Mouse (Mus musculus) bone marrow macrophage, adult 2 months (primary cell): ENCODE data around the gene Itsn1. TPM values are rescaled to one million over a fixed set of nuclear protein-coding genes. Genes with fewer than 3 reads are reported as not detected.

Experiments
- H3K27ac ChIP-seq: 2 replicates; pipeline ENCODE4 v1.5.1; 2012; ENCODE audit warnings: low read depth, low read length; ENCODE audit not compliant: insufficient read depth
- H3K4me1 ChIP-seq: 2 replicates; pipeline ENCODE4 v1.6.1; 2012; ENCODE audit warnings: low read length; ENCODE audit not compliant: control insufficient read depth, insufficient read depth
- H3K4me3 ChIP-seq: 2 replicates; pipeline ENCODE4 v1.5.1; 2012; ENCODE audit warnings: mild to moderate bottlenecking, low read length, moderate library complexity; ENCODE audit not compliant: insufficient read depth
- CTCF ChIP-seq: IDR thresholded peaks from 2 replicates; pipeline ENCODE4 v1.5.1; 2012; ENCODE audit warnings: low read depth, mild to moderate bottlenecking, low read length, moderate library complexity
- POLR2A ChIP-seq: IDR thresholded peaks from 2 replicates; pipeline ENCODE4 v1.6.1; 2012; ENCODE audit warnings: mild to moderate bottlenecking, low read depth, low read length, borderline replicate concordance
- polyA plus RNA-seq: library from polyadenylated mRNA; stranded (reverse); fragments of >200 nt; gene quantifications from 2 replicates; pipeline ENCODE4 v1.2.4, GENCODE M21; 2012; ENCODE audit not compliant: missing spikeins, insufficient read depth, insufficient read length

Gene Itsn1
- polyA plus RNA-seq, 1 experiment: 130 TPM

- Histone ChIP-seq H3K4me3 (no peak overlapping the region), H3K4me1 (peaks cover 5% of the 10 kb centered on the region; the same call in 1 of the 2 replicates), H3K27ac (no peak overlapping the region)
- no peak for TF ChIP-seq CTCF
Observed at GRCm38 (mm10) chr16:91954766-91955165, 225.7 kb downstream of the Itsn1 start.

- H3K4me1 ChIP-seq: peaks cover 29% of the 10 kb centered on the region
- no peak for TF ChIP-seq POLR2A
- no peak for TF ChIP-seq CTCF
- peak overlapping the region; percentile 88 for H3K27ac ChIP-seq
Observed at GRCm38 (mm10) chr16:91962204-91962893, 233.3 kb downstream of the Itsn1 start.

GRCm38 (mm10) chr16:91962894-91963555, 233.9 kb downstream of the Itsn1 start:
- peaks cover 29% of the 10 kb centered on the region for H3K4me1 ChIP-seq
- no peak for TF ChIP-seq CTCF
- no peak for TF ChIP-seq POLR2A
- no peak overlapping the region for H3K4me3 ChIP-seq
- peak overlapping the region; percentile 81 for H3K27ac ChIP-seq

More at GRCm38 (mm10) chr16:91962204-91962893, 233.3 kb downstream of the Itsn1 start:
- H3K4me3 ChIP-seq: peak overlapping the region; percentile 33

- Histone ChIP-seq H3K27ac (peak overlapping the region; percentile 63), H3K4me3 (0 out of 2 replicates have a peak overlapping the region, but pooled peaks have one; percentile 14), H3K4me1 (peaks cover 30% of the 10 kb centered on the region)
- TF ChIP-seq POLR2A (no peak), CTCF (no peak)
Observed at GRCm38 (mm10) chr16:91963556-91963900, 234.4 kb downstream of the Itsn1 start.

- TF ChIP-seq POLR2A: no peak
- TF ChIP-seq CTCF: peak; percentile 26; the same call in 1 of the 2 replicates
- peaks cover 38% of the 10 kb centered on the region for H3K4me1 ChIP-seq
- H3K27ac ChIP-seq: peak overlapping the region; percentile 63
- peak overlapping the region; percentile 14 for H3K4me3 ChIP-seq
Observed at GRCm38 (mm10) chr16:91964308-91965178, 235.5 kb downstream of the Itsn1 start.

- no peak overlapping the region for H3K4me3 ChIP-seq
- TF ChIP-seq CTCF (no peak), POLR2A (no peak)
Observed at GRCm38 (mm10) chr16:91968725-91969124, 239.6 kb downstream of the Itsn1 start.

GRCm38 (mm10) chr16:91969516-91970031, 240.5 kb downstream of the Itsn1 start:
- TF ChIP-seq CTCF (no peak), POLR2A (no peak)
- no peak overlapping the region for H3K4me3 ChIP-seq
- H3K4me1 ChIP-seq: peaks cover 25% of the 10 kb centered on the region
- peak overlapping the region; percentile 14; the same call in 1 of the 2 replicates for H3K27ac ChIP-seq

More at GRCm38 (mm10) chr16:91968725-91969124, 239.6 kb downstream of the Itsn1 start:
- Histone ChIP-seq H3K4me1 (peaks cover 31% of the 10 kb centered on the region), H3K27ac (no peak overlapping the region)

Other genes starting within 250 kb of the Itsn1 start
- 89.1 and 92.5 TPM in 2 replicates for gene Ifnar1, start 244.0 kb upstream of the Itsn1 start, polyA plus RNA-seq
- 193 and 222 TPM in 2 replicates for gene Ifngr2, start 182.2 kb upstream of the Itsn1 start, polyA plus RNA-seq
- gene Tmem50b, start 131.5 kb upstream of the Itsn1 start, polyA plus RNA-seq: 78.7 and 80.3 TPM in 2 replicates
- 7.5 and 7.9 TPM in 2 replicates for gene Dnajc28, start 110.3 kb upstream of the Itsn1 start, polyA plus RNA-seq
- 27.6 and 31.6 TPM in 2 replicates for gene Gart, start 82.3 kb upstream of the Itsn1 start, polyA plus RNA-seq
- 237 and 238 TPM in 2 replicates for gene Son, start 81.8 kb upstream of the Itsn1 start, polyA plus RNA-seq
- gene Donson, start 40.5 kb upstream of the Itsn1 start, polyA plus RNA-seq: 12.2 and 14.5 TPM in 2 replicates
- gene Cryzl1, start 306 bp upstream of the Itsn1 start, polyA plus RNA-seq: 55.0 and 61.5 TPM in 2 replicates